Mouse (Mus musculus) stomach, postnatal 0 days (tissue): ENCODE results near the gene Map2k6. TPM values are rescaled to one million over a fixed set of nuclear protein-coding genes. Genes with fewer than 3 reads are reported as not detected.

Experiments used
- ATAC-seq: fragments of 200-750 bp; cut with Nextera tagmentation; 2 replicates; pipeline ENCODE4 v1.8.0; 2017; ENCODE audit not compliant: low FRiP score, low TSS enrichment
- DNase-seq: peaks from one replicate; pipeline ENCODE4 v3.0.0-alpha.2; 2016; ENCODE audit warnings: low spot score
- H3K27ac ChIP-seq: fragments of 300-500 bp; sonication (generic); replicated peaks from 2 replicates; pipeline ENCODE4 v1.5.1; 2014; ENCODE audit warnings: mild to moderate bottlenecking, control low read depth
- H3K27me3 ChIP-seq: fragments of 300-500 bp; sonication (generic); 2 replicates; pipeline ENCODE4 v1.6.1; 2014; ENCODE audit warnings: low read length; ENCODE audit not compliant: control insufficient read depth, insufficient read depth
- H3K36me3 ChIP-seq: fragments of 300-500 bp; sonication (generic); 2 replicates; pipeline ENCODE4 v1.6.1; 2014; ENCODE audit warnings: low read length, mixed read lengths; ENCODE audit not compliant: control insufficient read depth, insufficient read depth
- H3K4me1 ChIP-seq: fragments of 300-500 bp; sonication (generic); replicated peaks from 2 replicates; pipeline ENCODE4 v1.6.1; 2014; ENCODE audit warnings: antibody characterized with exemption; ENCODE audit not compliant: control insufficient read depth, insufficient read depth
- H3K4me2 ChIP-seq: fragments of 300-500 bp; sonication (generic); replicated peaks from 2 replicates; pipeline ENCODE4 v1.6.1; 2014; ENCODE audit warnings: low read depth, mild to moderate bottlenecking, control low read depth, moderate library complexity
- H3K4me3 ChIP-seq: fragments of 300-500 bp; sonication (generic); 2 replicates; pipeline ENCODE4 v1.5.1; 2014; ENCODE audit warnings: low read depth, low read length, control low read depth
- H3K9ac ChIP-seq: fragments of 300-500 bp; sonication (generic); 2 replicates; pipeline ENCODE4 v1.6.1; 2014; ENCODE audit warnings: mild to moderate bottlenecking, low read length, control low read depth, mixed read lengths
- H3K9me3 ChIP-seq: fragments of 300-500 bp; sonication (generic); 2 replicates; pipeline ENCODE4 v1.6.1; 2016; ENCODE audit warnings: low read length; ENCODE audit not compliant: control insufficient read depth
- CTCF ChIP-seq: IDR thresholded peaks from 2 replicates; pipeline ENCODE4 v1.5.1; 2016; ENCODE audit warnings: antibody characterized with exemption, low read depth, mild to moderate bottlenecking, moderate library complexity
- EP300 ChIP-seq: optimal IDR thresholded peaks from 2 replicates; pipeline ENCODE3; 2016; ENCODE audit warnings: antibody characterized with exemption
- WGBS: fragments of 180-500 bp; shearing (Covaris S2); extraction: QIAGEN DNeasy Blood & Tissue Kit; methylation state at CpG from one replicate; pipeline ENCODE4 v1.1.7; 2014; 5-methylcytosine and 5-hydroxymethylcytosine counted together
- polyA plus RNA-seq: library from polyadenylated mRNA; unstranded; fragments of >200 nt; fragmentation: Nextera tagmentation; extraction: Ambion mirVana; gene quantifications from 2 replicates; pipeline ENCODE4 v1.2.1, GENCODE M21; 2015

Gene Map2k6
- polyA plus RNA-seq, 1 experiment from 2014 or later, result 6.0 TPM

GRCm38 (mm10) chr11:110487796-110488195 lies 88.9 kb downstream of the Map2k6 start:
- WGBS, result 87% methylated on average over 6 of the region's 6 CpGs
- ATAC-seq, result no peak

DNA sequence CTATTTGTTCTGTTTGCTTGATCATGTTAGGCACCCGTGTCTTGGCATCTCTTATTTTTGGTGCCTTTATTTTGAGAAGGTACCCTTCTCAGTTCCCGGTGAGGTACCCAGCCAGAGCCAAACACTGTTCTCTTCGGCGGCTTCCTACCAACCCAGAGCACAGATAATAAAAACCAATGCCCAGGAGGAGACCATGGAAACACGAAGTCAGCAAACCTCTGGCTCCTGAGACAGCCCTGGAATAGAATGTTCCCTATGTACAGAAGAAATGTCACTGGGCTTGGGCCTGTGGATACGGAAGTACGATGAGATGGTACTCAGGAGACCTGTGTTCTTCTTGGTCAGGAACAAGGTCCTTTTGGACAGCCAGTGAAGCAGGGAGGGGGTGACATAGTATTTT lies 89.4 kb downstream of the Map2k6 start:
- peaks cover 10% of the 10 kb centered on the region for H3K36me3 ChIP-seq
- H3K4me3 ChIP-seq, result no peak overlapping the region
- DNase-seq (no peak), ATAC-seq (no peak)
- TF ChIP-seq EP300, result no peak
- 92% methylated on average over 7 of the region's 7 CpGs for WGBS
- H3K27ac ChIP-seq, result no peak overlapping the region
- H3K9me3 ChIP-seq, result no peaks in the 10 kb centered on the region
- no peaks in the 10 kb centered on the region for H3K4me1 ChIP-seq
- no peak overlapping the region for H3K4me2 ChIP-seq
- no peak overlapping the region for H3K9ac ChIP-seq
- no peaks in the 10 kb centered on the region for H3K27me3 ChIP-seq

More at GRCm38 (mm10) chr11:110487796-110488195, 88.9 kb downstream of the Map2k6 start:
- H3K27ac ChIP-seq, result no peak overlapping the region
- no peak overlapping the region for H3K4me2 ChIP-seq
- peaks cover 7% of the 10 kb centered on the region for H3K36me3 ChIP-seq
- no peaks in the 10 kb centered on the region for H3K27me3 ChIP-seq
- DNase-seq, result no peak
- TF ChIP-seq EP300 (no peak), CTCF (no peak)
- H3K9me3 ChIP-seq, result no peaks in the 10 kb centered on the region
- H3K4me1 ChIP-seq, result no peaks in the 10 kb centered on the region
- H3K4me3 ChIP-seq, result no peak overlapping the region
- no peak overlapping the region for H3K9ac ChIP-seq

- H3K27me3 ChIP-seq, result no peaks in the 10 kb centered on the region
- no peak overlapping the region for H3K4me3 ChIP-seq
- TF ChIP-seq EP300 (no peak), CTCF (peak; percentile 25)
- no peak overlapping the region for H3K4me2 ChIP-seq
- H3K4me1 ChIP-seq, result no peaks in the 10 kb centered on the region
- H3K9me3 ChIP-seq, result no peaks in the 10 kb centered on the region
- H3K9ac ChIP-seq, result no peak overlapping the region
- no peak overlapping the region for H3K27ac ChIP-seq
- 82% methylated on average over 4 of the region's 4 CpGs for WGBS
- H3K36me3 ChIP-seq, result peaks cover 10% of the 10 kb centered on the region; the same call in 1 of the 2 replicates
- no peak for DNase-seq
- ATAC-seq, result no peak
Observed at GRCm38 (mm10) chr11:110495323-110496060, 96.6 kb downstream of the Map2k6 start.

DNA sequence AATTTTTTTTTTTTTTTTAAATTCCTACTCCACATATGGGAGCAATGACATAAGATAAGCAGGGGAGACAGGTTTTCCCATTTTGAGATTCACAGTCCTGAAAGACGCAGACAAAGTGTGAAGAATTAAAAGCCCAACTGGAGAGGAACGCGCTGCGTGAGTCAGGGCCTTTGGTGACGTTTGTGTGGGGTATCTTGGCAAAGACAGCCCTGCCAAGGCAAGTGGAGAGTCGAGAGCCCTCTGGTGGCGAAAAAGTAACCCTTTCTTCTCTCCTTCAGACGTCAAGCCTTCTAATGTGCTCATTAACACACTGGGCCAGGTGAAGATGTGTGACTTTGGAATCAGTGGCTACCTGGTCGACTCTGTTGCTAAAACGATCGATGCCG lies 97.1 kb downstream of the Map2k6 start:
- 49% methylated on average over 12 of the region's 12 CpGs for WGBS
- no peak overlapping the region for H3K27ac ChIP-seq
- no peaks in the 10 kb centered on the region for H3K27me3 ChIP-seq
- H3K4me1 ChIP-seq, result no peaks in the 10 kb centered on the region
- H3K36me3 ChIP-seq, result peaks cover 8% of the 10 kb centered on the region; the same call in 1 of the 2 replicates
- 0 out of 2 replicates have a peak, but pooled peaks have one; percentile 34 for ATAC-seq
- no peaks in the 10 kb centered on the region for H3K9me3 ChIP-seq
- peak; percentile 65 for DNase-seq
- TF ChIP-seq CTCF (peak; percentile 80), EP300 (no peak)
- no peak overlapping the region for H3K4me2 ChIP-seq
- no peak overlapping the region for H3K4me3 ChIP-seq
- no peak overlapping the region for H3K9ac ChIP-seq

GRCm38 (mm10) chr11:110497743-110498142 lies 98.8 kb downstream of the Map2k6 start:
- no peaks in the 10 kb centered on the region for H3K9me3 ChIP-seq
- no peak overlapping the region for H3K4me2 ChIP-seq
- TF ChIP-seq CTCF, result no peak
- TF ChIP-seq EP300, result no peak
- no peaks in the 10 kb centered on the region for H3K4me1 ChIP-seq
- no peak for DNase-seq
- no peaks in the 10 kb centered on the region for H3K27me3 ChIP-seq
- H3K36me3 ChIP-seq, result peaks cover 8% of the 10 kb centered on the region; the same call in 1 of the 2 replicates
- H3K27ac ChIP-seq, result no peak overlapping the region
- no peak overlapping the region for H3K4me3 ChIP-seq
- no peak for ATAC-seq
- WGBS, result 95% methylated on average over 8 of the region's 8 CpGs
- H3K9ac ChIP-seq, result no peak overlapping the region

DNA sequence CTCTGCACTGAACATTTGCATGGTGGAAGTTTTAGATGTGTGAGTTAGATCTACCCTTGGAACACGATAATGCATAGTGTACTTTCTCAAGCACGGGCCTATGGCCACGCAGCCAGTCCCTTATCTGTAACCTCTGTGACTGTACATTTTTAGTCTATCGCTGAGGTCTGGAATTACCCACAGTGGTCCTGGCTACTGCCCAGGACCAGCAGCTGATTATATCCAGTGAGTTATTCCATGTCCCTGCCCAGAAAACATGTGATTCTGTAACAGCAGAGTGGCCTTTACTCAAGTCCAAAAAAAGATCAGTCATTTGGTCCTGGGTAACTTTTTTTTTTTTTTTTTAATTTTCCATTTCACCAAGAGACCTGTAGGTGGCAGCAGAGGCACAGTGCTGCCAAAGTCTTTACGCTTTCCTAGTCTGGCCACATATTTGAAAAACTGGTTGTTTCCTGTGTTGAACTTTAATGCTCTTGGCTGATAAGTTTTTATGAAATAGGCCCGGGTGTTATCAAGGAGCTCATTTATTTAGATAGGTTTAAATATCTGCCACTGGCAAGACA lies 99.8 kb downstream of the Map2k6 start:
- Histone ChIP-seq H3K9me3 (no peaks in the 10 kb centered on the region), H3K4me1 (no peaks in the 10 kb centered on the region), H3K4me3 (no peak overlapping the region), H3K27ac (no peak overlapping the region), H3K4me2 (no peak overlapping the region), H3K9ac (no peak overlapping the region), H3K36me3 (0 out of 2 replicates have a peak, but pooled peaks cover 2% of the 10 kb centered on the region), H3K27me3 (no peaks in the 10 kb centered on the region)
- peak; percentile 47 for DNase-seq
- ATAC-seq, result peak; percentile 62
- no peak for TF ChIP-seq EP300
- peak; percentile 87 for TF ChIP-seq CTCF
- WGBS, result 39% methylated on average over 6 of the region's 6 CpGs
